Mouse (Mus musculus): ENCODE measurements around the gene Rbmxl1.

Rbmxl1 gene

GRCm38 (mm10) chr8:78489733-78490132 lies 19.0 kb downstream of the Rbmxl1 start:
- DNase-seq, result no peak

- DNase-seq, result no peak
These were observed 31.5 kb downstream of the Rbmxl1 start for GRCm38 (mm10) chr8:78477051-78477829.

- no peak for DNase-seq
These were observed 40.8 kb downstream of the Rbmxl1 start for GRCm38 (mm10) chr8:78467889-78468288.

- DNase-seq, result no peak
These were observed 44.8 kb downstream of the Rbmxl1 start for GRCm38 (mm10) chr8:78463941-78464340.

GRCm38 (mm10) chr8:78456441-78456840 lies 52.3 kb downstream of the Rbmxl1 start:
- DNase-seq, result no peak
